Mouse (Mus musculus): ENCODE results near the gene H2-DMb1.
"Not testable (repeated sequence)": the region's sequence is repeated elsewhere in the genome, so short reads cannot be mapped to it uniquely, and the experiment has no call there.

Gene H2-DMb1

DNA sequence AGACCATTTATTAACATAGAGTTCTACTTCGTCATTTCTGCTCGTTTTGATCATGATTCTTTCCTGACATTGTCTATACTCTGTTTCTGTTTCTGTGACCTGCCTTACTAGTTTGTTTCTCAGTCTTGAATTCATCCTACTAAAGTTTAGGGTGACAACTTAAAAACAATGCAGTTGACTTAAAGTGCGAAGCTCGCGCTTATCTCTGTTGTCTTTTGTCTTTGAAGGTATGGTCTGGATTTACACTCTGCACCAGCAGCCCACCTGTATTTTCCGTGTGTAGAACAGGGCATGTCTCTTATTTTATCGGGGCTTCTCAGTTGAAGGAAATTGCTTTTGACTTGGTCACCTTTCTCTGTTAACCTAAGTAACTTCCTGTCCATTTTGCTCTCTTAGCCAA lies 29.8 kb upstream of the H2-DMb1 start:
- no peak for DNase-seq

- no peak for DNase-seq
These were observed 29.4 kb upstream of the H2-DMb1 start for GRCm38 (mm10) chr17:34123518-34123917.

DNA sequence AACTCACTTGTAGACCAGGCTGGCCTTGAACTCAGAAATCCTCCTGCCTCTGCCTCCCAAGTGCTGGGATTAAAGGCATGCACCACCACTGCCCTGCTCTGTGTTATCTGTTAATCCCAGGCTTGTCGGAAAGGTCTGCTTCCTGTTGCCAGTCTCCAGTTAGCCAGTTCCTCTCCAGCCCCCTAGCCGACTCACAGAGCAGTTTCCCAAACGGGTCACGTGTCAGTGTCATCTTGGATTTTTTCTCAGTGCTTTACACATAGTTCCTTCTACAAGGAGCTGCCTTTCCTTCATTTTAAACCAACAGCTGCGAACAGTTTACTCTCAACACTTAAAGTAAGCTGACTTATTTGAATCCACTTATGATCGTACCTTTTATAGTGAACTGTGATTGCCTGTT lies 28.2 kb upstream of the H2-DMb1 start:
- no peak for DNase-seq

GRCm38 (mm10) chr17:34126826-34127420 lies 25.9 kb upstream of the H2-DMb1 start:
- DNase-seq: no peak

DNA sequence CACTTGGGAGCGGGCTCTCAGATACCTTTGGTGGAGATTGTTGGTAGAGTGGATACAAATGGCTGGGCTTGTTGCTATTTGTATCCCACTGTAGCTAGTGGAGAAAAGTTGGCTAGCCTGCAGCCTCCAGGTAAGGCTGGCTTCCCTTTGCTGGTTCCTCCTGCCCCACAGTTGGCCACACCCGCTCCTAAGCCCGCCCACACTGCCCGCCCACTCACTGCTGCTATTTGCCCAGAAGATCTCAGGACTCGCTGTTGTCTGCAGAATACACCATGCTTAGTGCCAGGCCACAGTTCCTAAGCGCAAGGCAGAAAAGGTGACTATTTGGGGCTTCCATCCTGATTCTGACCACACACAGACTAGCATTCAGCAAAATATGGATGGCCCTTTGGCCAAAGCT lies 25.4 kb upstream of the H2-DMb1 start:
- DNase-seq: peak; percentile 62

DNA sequence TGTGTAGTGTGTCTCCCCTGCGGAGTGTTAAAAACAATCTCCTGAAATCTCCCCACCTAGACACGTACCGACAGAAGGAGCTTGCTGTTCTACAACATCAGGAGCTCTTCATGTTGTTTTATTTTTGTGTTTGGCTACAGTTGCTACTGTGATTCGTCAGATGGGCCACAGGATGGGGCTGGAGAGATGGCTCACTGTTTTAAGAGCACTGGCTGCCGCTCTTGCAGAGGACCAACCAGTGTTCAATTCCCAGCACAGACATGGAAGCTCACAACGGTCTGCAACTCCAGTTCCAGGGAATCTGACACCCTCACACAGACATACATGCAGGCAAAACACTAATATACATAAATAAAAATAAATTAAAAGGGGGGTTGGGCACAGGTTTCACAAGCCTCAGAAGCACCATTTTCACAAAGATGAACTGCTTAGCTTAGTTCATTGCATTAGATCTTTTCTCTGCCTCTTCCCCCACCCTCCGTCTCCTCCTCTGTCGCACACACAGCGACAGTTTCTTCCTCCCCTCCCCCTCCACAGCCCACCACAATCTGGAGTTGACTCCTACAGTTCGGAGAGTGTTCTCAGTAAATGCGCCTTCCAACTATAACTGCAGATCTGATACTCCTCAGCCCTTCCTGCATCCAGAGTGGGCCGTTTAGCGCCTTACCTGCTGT lies 24.5 kb upstream of the H2-DMb1 start:
- DNase-seq: peak; percentile 54

DNA sequence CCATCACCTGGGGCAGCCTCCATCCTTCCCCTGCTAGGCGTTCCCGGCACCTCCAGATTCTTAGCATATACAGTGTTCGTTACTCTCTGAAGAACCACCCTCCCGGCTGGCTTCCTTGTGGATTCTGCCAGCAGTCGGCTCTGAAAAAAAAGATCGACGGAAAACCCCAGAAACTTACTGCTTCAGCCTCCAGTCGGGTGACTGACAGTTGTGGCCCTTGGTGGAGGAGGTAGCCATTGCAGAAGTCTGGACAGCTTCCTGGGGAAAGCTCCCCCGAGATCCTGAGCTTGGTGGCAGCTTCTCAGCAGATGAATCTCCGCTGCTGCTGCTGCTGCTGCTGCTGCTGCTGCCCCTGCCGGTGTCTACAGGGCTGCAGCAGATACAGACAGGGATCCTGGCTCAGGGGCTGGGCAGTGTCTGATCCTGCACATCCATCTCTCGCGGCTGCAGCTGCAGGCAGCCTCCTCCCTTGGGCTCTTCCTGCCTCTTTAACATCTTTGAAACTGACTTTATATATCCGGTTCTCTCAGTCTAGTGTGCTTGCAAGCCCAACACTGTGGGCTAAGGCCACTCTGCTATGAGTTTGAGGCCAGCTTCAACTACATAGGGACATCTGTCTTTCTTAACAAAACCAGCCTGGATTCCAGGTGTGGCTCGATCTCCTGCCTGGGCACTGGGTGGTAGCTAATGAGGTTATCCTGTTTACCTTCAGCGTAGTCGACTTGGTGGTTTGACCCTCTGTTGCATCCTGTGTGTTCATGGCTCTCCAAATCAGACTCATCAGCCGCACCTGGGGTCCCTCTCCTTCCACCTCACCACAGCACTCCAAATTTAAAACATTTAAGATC lies 23.7 kb upstream of the H2-DMb1 start:
- peak; percentile 35 for DNase-seq

DNA sequence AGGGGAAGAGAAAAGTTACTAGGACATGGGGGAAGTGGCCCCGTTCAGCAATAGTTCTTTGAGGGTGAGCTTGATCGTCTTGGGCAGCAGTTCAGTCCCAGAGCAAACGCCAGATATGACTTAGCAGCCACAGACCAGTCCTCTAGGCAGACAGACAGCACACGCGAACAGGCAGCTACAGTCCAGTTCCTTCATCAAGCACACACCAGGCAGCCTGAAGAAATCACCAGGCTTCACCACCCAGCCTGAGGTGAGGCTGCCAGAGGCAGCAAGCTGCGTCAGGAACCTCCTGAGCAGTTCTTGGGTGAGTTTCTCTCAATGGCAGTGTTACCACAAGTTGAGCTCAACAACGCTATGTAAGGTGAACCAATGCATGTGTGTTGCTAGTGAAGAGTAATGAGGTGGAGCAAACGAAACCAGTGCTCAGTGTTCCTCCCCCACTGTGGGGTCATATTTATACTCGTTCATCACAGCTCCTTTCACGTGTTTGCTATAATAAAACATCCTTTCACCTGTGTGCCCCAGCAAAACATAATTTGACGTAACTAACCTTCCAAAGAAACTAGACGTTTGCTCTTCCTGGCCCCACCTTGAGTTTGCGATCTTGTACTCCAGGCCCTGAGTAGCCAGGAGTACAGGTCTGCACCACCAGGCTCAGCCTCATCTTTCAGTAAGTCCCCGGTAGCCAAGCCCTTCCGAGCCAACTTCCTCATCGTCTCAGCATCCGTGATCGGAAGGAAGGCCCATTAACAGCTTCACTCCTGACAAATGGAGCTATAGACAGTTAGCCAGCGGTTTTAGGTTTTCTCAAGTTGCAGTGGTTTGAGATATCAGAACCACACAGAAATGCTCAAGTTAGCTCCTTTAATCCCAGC lies 22.6 kb upstream of the H2-DMb1 start:
- DNase-seq: no peak

GRCm38 (mm10) chr17:34131911-34132310 lies 21.0 kb upstream of the H2-DMb1 start:
- DNase-seq: no peak

- DNase-seq: no peak
These were observed 19.6 kb upstream of the H2-DMb1 start for GRCm38 (mm10) chr17:34133289-34133688.

DNA sequence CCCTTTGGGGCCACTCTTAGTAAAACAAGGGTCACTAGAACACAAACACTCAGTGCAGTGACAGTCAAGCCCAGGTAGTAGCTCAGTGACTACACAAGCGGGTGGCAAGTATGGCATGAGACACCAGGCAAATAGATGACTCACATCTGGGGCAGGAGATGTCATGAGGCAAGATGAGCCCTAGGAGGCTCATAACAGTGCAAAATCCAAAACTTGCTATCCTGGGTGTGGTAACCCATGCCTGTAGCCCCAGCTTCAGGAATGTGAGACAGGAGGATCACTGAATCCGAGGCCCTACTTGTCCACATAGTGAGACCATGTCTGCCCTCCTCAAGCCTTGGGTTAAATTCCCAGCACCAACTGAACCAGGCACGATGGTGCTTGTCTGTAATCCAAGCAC lies 18.4 kb upstream of the H2-DMb1 start:
- DNase-seq: no peak

- DNase-seq: peak; percentile 95
These were observed 17.3 kb upstream of the H2-DMb1 start for GRCm38 (mm10) chr17:34135297-34136224.

DNA sequence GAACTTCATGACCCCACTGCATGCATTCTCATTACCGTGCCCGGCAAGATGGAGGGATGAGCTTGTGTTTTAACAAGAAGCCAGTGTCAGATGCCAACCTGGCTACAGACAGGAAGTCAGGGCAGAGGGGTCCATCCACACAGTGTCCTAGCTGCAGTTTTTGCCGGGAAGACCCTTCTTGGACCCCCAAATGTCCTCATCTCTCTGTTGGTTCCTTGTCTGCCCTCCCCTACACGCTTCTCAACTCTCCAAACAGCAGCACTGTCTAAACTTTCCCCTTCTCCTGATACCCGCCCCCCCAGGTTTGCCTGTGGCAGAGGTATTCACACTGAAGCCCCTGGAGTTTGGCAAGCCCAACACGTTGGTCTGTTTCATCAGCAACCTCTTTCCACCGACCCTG lies 15.3 kb upstream of the H2-DMb1 start:
- no peak for DNase-seq

DNA sequence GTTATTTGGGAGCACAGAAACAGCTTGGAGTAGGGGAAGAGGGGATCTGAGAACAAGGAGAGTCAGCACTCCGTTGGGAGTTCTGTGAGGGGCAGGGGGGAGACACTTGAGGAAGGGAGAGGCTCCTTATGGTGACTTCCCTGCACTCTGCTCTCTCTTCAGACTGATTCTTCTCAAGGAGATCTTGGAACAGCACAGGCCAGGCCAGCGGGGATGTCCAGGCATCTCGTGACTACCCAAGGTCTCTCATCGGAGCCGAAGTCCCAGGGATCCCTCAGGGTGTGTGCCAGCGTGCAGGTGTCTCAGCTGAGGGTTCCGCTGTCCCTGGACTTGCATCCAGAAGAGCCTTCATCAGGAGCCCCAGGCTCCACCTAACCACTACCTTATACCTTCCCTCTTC lies 14.2 kb upstream of the H2-DMb1 start:
- DNase-seq: no peak

GRCm38 (mm10) chr17:34139416-34139815 lies 13.5 kb upstream of the H2-DMb1 start:
- DNase-seq: no peak

GRCm38 (mm10) chr17:34140240-34140639 lies 12.6 kb upstream of the H2-DMb1 start:
- DNase-seq: no peak

- DNase-seq: peak; percentile 40
These were observed 11.4 kb upstream of the H2-DMb1 start for GRCm38 (mm10) chr17:34141448-34141847.

GRCm38 (mm10) chr17:34142456-34143010 lies 10.3 kb upstream of the H2-DMb1 start:
- DNase-seq: no peak

GRCm38 (mm10) chr17:34143033-34143432 lies 9.8 kb upstream of the H2-DMb1 start, which contains the start of gene H2-DMb2:
Gene H2-DMb2, plus strand, starts transcription at chr17:34143307.
- DNase-seq: no peak

DNA sequence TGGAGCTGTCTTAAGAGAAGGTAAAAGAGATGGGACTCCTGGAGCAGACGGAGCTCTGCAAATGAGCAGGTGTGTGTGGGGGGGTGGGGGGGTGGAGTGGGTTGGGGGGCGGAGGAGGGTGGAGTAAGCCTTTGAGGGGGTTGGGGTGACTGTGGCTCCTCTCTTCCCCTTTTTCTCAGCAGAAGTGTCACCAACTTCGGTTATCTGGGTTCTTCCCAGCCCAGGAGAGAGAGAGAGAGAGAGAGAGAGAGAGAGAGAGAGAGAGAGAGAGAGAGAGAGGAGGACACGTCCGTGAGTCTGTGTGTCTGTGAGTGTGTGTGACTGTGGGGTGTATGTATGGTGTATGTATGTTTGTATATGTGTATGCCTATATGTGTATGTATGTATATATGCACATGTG lies 9.4 kb upstream of the H2-DMb1 start:
- DNase-seq: no peak

- not testable (repeated sequence) for DNase-seq
These were observed 8.7 kb upstream of the H2-DMb1 start for GRCm38 (mm10) chr17:34144221-34144620.

All from right cerebral cortex, postnatal 25 days (tissue).